Mouse (Mus musculus) stomach, embryonic 16.5 days (tissue): ENCODE data around the gene Chit1. TPM values are rescaled to one million over a fixed set of nuclear protein-coding genes. Genes with fewer than 3 reads are reported as not detected.
A peak's percentile ranks its signal among the peaks of the same experiment; 100 is the strongest.

Source experiments
- ATAC-seq: fragments of 200-750 bp; cut with Nextera tagmentation; 2 replicates; pipeline ENCODE4 v1.8.0; 2017; ENCODE audit warnings: moderate number of reproducible peaks, moderate TSS enrichment; ENCODE audit not compliant: insufficient read depth, low FRiP score
- H3K27ac ChIP-seq: fragments of 300-500 bp; sonication (generic); 2 replicates; pipeline ENCODE4 v1.5.1; 2014; ENCODE audit warnings: low read length
- H3K27me3 ChIP-seq: fragments of 300-500 bp; sonication (generic); 2 replicates; pipeline ENCODE4 v1.6.1; 2014; ENCODE audit warnings: low read length, control low read depth, mixed read lengths; ENCODE audit not compliant: control insufficient read depth, insufficient read depth
- H3K36me3 ChIP-seq: fragments of 300-500 bp; sonication (generic); 2 replicates; pipeline ENCODE4 v1.6.1; 2014; ENCODE audit warnings: low read length; ENCODE audit not compliant: control insufficient read depth, insufficient read depth
- H3K4me1 ChIP-seq: fragments of 300-500 bp; sonication (generic); 2 replicates; pipeline ENCODE4 v1.6.1; 2014; ENCODE audit warnings: low read length, control low read depth, mixed read lengths; ENCODE audit not compliant: control insufficient read depth, insufficient read depth
- H3K4me2 ChIP-seq: fragments of 300-500 bp; sonication (generic); 2 replicates; pipeline ENCODE4 v1.6.1; 2014; ENCODE audit warnings: low read depth, low read length, mixed read lengths
- H3K4me3 ChIP-seq: fragments of 300-500 bp; sonication (generic); replicated peaks from 2 replicates; pipeline ENCODE4 v1.5.1; 2014; ENCODE audit warnings: mild to moderate bottlenecking, low read length
- H3K9ac ChIP-seq: fragments of 300-500 bp; sonication (generic); 2 replicates; pipeline ENCODE4 v1.6.1; 2014; ENCODE audit warnings: low read length
- H3K9me3 ChIP-seq: fragments of 300-500 bp; sonication (generic); replicated peaks from 2 replicates; pipeline ENCODE4 v1.6.1; 2016; ENCODE audit warnings: low read length, control low read depth; ENCODE audit not compliant: control insufficient read depth
- WGBS: fragments of 180-500 bp; shearing (Covaris S2); extraction: QIAGEN DNeasy Blood & Tissue Kit; methylation state at CpG from one replicate; pipeline ENCODE4 v1.1.7; 2014; 5-methylcytosine and 5-hydroxymethylcytosine counted together
- polyA plus RNA-seq: library from polyadenylated mRNA; unstranded; fragments of >200 nt; fragmentation: Nextera tagmentation; extraction: Ambion mirVana; gene quantifications from 2 replicates; pipeline ENCODE4 v1.2.1, GENCODE M21; 2015

The Chit1 gene
- polyA plus RNA-seq, 1 experiment from 2014 or later, result 4.8 TPM

GRCm38 (mm10) chr1:134168985-134169697 is 58.1 kb downstream of the Chit1 start:
- Histone ChIP-seq H3K27me3 (no peaks in the 10 kb centered on the region), H3K4me3 (no peak overlapping the region), H3K9ac (no peak overlapping the region), H3K27ac (no peak overlapping the region), H3K4me2 (no peak overlapping the region), H3K4me1 (no peaks in the 10 kb centered on the region), H3K9me3 (no peaks in the 10 kb centered on the region), H3K36me3 (no peaks in the 10 kb centered on the region)
- 81% methylated on average over 8 of the region's 8 CpGs for WGBS
- peak; percentile 58; the same call in 1 of the 2 replicates for ATAC-seq

DNA sequence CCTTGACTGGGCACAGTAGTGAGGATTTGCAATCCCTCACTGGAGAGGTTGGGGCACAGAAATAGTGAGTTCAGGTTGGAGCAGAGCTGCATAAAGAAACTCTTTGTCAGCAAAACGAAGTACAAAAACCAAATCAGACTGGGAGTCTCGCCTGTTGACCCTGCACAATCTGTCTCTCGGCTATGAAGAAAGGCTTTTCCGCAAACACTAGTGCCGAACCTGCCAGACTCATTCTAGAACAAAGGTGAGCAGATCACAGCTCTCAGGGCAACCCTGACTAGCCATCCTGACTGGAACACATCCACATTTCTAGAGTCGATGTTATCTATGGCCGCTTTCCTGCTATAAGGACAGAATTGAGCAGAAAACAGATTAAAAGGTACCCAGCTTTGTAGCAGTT is 62.0 kb downstream of the Chit1 start:
- no peak overlapping the region for H3K9ac ChIP-seq
- H3K9me3 ChIP-seq, result no peaks in the 10 kb centered on the region
- no peaks in the 10 kb centered on the region for H3K36me3 ChIP-seq
- H3K27ac ChIP-seq, result no peak overlapping the region
- no peak for ATAC-seq
- 49% methylated on average over 7 of the region's 7 CpGs for WGBS
- no peak overlapping the region for H3K4me2 ChIP-seq
- H3K4me1 ChIP-seq, result no peaks in the 10 kb centered on the region
- no peak overlapping the region for H3K4me3 ChIP-seq
- H3K27me3 ChIP-seq, result no peaks in the 10 kb centered on the region

DNA sequence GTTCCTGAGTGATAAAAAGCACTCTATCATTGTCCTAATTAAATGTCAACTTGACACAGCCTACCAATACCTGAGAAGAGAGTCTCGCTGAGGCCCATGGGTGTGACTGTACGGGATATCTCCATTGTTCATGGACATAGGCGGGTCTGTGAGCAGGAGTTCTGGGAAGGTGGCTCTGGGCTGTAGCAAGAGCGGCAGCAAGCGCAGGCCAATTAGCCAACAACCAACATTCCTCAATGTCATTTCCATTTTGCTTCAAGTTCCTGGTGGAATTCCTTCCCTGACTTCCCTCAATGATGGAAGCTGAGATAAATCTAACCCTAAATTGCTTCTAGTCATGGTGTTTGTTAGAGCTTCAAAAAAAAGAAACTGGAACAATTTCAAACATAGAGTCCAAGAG is 66.9 kb downstream of the Chit1 start:
- no peaks in the 10 kb centered on the region for H3K36me3 ChIP-seq
- H3K27ac ChIP-seq, result no peak overlapping the region
- H3K4me2 ChIP-seq, result no peak overlapping the region
- no peaks in the 10 kb centered on the region for H3K27me3 ChIP-seq
- H3K4me3 ChIP-seq, result no peak overlapping the region
- 84% methylated on average over 5 of the region's 5 CpGs for WGBS
- H3K4me1 ChIP-seq, result 0 out of 2 replicates have a peak, but pooled peaks cover 2% of the 10 kb centered on the region
- no peaks in the 10 kb centered on the region for H3K9me3 ChIP-seq
- ATAC-seq, result no peak
- H3K9ac ChIP-seq, result no peak overlapping the region

GRCm38 (mm10) chr1:134182025-134182424 is 71.0 kb downstream of the Chit1 start, which contains the start of gene Chil1:
Chil1 (plus strand) TSS chr1:134182176.
- H3K27ac ChIP-seq, result no peak within 1 kb of the TSS
- no peak within 1 kb of the TSS for H3K4me3 ChIP-seq
- no peaks in the 10 kb centered on the region for H3K27me3 ChIP-seq
- H3K9ac ChIP-seq, result no peak within 1 kb of the TSS
- no peaks in the 10 kb centered on the region for H3K36me3 ChIP-seq
- H3K9me3 ChIP-seq, result no peaks in the 10 kb centered on the region
- no peak within 1 kb of the TSS for H3K4me2 ChIP-seq
- H3K4me1 ChIP-seq, result 0 out of 2 replicates have a peak, but pooled peaks cover 2% of the 10 kb centered on the region
- WGBS, result 51% methylated on average over 4 of the region's 4 CpGs
- no peak for ATAC-seq

DNA sequence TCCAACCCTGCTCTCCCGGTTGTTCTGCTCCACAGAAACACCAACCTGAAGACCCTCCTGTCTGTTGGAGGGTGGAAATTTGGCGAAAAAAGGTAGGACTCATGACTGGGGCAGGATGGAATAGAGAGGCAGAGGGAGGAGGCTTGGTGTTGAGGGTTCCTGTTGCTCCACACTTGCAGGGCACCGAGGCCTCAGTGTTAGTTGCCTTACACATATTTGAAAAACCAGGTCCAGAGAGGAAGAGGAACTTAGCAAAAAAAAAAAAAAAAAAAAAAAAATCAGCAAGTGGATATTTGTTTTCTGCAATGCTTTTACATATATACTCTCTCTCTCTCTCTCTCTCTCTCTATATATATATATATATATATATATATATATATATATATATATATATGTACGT is 73.0 kb downstream of the Chit1 start:
- 0 out of 2 replicates have a peak, but pooled peaks cover 2% of the 10 kb centered on the region for H3K4me1 ChIP-seq
- H3K4me3 ChIP-seq, result no peak overlapping the region
- no peaks in the 10 kb centered on the region for H3K27me3 ChIP-seq
- H3K9me3 ChIP-seq, result no peaks in the 10 kb centered on the region
- no peak overlapping the region for H3K4me2 ChIP-seq
- no peaks in the 10 kb centered on the region for H3K36me3 ChIP-seq
- H3K27ac ChIP-seq, result no peak overlapping the region
- WGBS, result 83% methylated on average over 4 of the region's 4 CpGs
- no peak for ATAC-seq
- no peak overlapping the region for H3K9ac ChIP-seq

DNA sequence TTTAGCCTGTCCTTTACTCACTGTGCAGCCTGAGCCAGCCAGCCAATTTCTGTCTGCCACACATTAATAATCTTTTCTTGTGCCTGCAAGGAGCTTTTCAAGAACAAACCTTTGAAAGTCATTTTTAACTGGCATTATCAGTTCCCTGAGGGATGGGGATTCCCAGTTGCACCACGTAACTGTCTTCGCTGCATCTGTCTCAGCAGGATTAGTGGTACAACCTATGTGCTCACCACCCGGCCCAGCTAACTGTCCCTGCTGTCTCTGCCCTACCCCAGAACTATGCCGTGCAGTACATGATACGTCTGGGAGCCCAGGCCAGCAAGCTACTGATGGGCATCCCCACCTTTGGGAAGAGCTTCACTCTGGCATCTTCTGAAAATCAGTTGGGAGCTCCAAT is 77.2 kb downstream of the Chit1 start:
- H3K36me3 ChIP-seq, result no peaks in the 10 kb centered on the region
- H3K4me1 ChIP-seq, result no peaks in the 10 kb centered on the region
- no peak overlapping the region for H3K4me2 ChIP-seq
- WGBS, result 83% methylated on average over 5 of the region's 5 CpGs
- no peak for ATAC-seq
- no peak overlapping the region for H3K4me3 ChIP-seq
- H3K27ac ChIP-seq, result no peak overlapping the region
- no peaks in the 10 kb centered on the region for H3K27me3 ChIP-seq
- no peak overlapping the region for H3K9ac ChIP-seq
- no peaks in the 10 kb centered on the region for H3K9me3 ChIP-seq

DNA sequence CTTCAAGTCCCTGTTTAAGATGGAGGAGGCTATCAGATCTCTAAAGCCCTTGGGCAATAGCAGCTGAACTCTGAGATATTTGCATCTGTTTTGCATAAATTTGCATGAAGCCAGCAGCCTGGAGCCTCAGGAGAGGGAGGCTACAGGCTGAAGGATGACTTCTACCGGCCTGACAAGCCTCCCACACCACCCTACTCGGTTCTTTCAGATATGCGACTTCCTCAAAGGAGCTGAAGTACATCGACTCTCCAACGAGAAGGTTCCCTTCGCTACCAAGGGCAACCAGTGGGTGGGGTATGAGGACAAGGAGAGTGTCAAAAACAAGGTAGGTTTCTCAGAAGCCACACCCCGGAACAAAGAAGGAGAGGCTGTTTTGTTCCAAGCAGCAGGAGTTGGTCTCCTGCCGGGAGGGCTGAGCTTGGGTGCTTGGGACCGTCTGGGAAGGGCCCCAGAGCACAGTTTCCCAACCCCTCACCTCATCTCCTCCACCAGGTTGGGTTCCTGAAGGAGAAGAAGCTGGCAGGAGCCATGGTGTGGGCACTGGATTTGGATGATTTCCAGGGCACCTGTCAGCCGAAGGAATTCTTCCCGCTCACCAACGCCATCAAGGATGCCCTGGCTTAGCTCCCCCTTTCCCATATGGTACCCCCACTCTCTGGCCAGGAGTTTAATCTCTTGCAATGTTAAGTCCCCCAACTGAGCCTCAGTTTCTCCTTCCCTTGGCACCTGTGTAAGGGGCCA is 78.1 kb downstream of the Chit1 start:
- peak; percentile 62 for ATAC-seq
- no peaks in the 10 kb centered on the region for H3K36me3 ChIP-seq
- 0 out of 2 replicates have a peak overlapping the region, but pooled peaks have one; percentile 39 for H3K9ac ChIP-seq
- peaks cover 4% of the 10 kb centered on the region; the same call in 1 of the 2 replicates for H3K4me1 ChIP-seq
- H3K27me3 ChIP-seq, result no peaks in the 10 kb centered on the region
- no peaks in the 10 kb centered on the region for H3K9me3 ChIP-seq
- no peak overlapping the region for H3K4me3 ChIP-seq
- peak overlapping the region; percentile 5; the same call in 1 of the 2 replicates for H3K4me2 ChIP-seq
- 30% methylated on average over 12 of the region's 12 CpGs for WGBS
- H3K27ac ChIP-seq, result peak overlapping the region; percentile 46; the same call in 1 of the 2 replicates

DNA sequence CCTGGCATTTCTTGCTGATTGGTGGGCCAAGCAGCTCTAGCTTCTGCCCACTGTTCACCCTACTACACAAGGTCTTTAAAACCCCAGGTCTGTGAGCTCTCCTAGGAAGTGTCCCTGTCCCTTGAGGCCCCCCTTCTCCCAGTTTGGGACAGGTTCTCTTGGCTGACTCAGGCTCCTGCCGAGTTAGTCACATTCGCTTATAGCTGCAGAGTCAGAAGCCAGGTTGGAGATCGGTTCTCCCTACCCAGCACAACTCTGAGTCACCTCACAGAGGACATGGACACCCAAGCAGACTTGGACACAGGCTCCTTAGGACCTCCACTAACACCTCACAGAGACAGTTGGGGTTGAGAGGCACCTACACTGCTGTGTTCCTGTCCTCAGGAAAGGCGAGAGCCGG is 80.2 kb downstream of the Chit1 start:
- no peak overlapping the region for H3K4me3 ChIP-seq
- ATAC-seq, result no peak
- H3K9ac ChIP-seq, result no peak overlapping the region
- H3K9me3 ChIP-seq, result no peaks in the 10 kb centered on the region
- no peak overlapping the region for H3K4me2 ChIP-seq
- WGBS, result 80% methylated on average over 5 of the region's 5 CpGs
- no peaks in the 10 kb centered on the region for H3K27me3 ChIP-seq
- H3K27ac ChIP-seq, result no peak overlapping the region
- peaks cover 13% of the 10 kb centered on the region for H3K4me1 ChIP-seq
- no peaks in the 10 kb centered on the region for H3K36me3 ChIP-seq

DNA sequence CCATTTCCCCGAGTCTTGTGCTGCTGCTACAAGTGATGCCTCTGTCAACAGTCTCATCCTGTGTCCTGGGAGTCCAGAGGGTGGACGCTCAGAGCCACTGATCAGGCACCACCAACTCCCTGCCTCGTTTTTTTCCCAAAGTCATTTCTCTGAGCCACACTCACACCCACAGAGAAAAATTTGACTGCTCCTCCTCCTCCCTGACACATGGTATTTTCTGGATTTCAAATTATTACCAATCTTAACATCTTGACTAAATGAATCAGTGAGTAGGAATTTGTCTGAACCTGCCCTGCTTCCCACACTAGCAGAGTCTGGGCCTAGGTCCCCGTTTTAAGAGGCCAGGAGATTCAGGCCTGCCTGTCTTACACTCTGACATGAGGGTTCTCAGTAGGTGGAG is 81.0 kb downstream of the Chit1 start:
- H3K27ac ChIP-seq, result no peak overlapping the region
- H3K9ac ChIP-seq, result no peak overlapping the region
- no peaks in the 10 kb centered on the region for H3K9me3 ChIP-seq
- no peak overlapping the region for H3K4me2 ChIP-seq
- H3K4me1 ChIP-seq, result peaks cover 13% of the 10 kb centered on the region
- 40% methylated on average over 4 of the region's 4 CpGs for WGBS
- ATAC-seq, result no peak
- H3K36me3 ChIP-seq, result no peaks in the 10 kb centered on the region
- H3K4me3 ChIP-seq, result no peak overlapping the region
- no peaks in the 10 kb centered on the region for H3K27me3 ChIP-seq
